Mouse (Mus musculus) MN1 (cell line): Measurements from ENCODE around the gene Olfr1051.
"Not testable (repeated sequence)": the region's sequence is repeated elsewhere in the genome, so short reads cannot be mapped to it uniquely, and the experiment has no call there.

ENCODE experiments used
- DNase-seq: peaks from one replicate; pipeline ENCODE4 v3.0.0-alpha.2; 2016; ENCODE audit warnings: low spot score

The Olfr1051 gene

DNA sequence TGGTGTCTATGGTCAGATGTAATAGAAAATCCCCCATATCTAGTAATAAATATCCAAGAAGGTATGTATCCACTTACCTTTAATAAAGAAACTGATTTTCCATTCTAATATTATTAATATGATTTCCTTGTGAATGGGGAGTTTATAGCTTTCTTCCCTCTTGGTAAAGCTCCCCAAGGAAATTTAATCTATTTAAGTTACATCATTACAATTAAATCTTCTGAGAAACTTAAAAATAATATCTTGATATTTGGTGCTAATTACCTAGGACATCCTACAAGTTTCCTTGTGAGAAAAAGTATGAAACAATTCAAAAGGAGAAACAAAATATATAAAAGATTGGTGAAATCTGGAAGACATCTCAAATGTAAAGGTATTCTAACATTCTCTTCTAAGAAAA is at the start of gene Olfr1051:
Gene Olfr1051, minus strand, starts transcription at position 101 of the 400 bp plus-strand sequence.
- not testable (repeated sequence) for DNase-seq

DNA sequence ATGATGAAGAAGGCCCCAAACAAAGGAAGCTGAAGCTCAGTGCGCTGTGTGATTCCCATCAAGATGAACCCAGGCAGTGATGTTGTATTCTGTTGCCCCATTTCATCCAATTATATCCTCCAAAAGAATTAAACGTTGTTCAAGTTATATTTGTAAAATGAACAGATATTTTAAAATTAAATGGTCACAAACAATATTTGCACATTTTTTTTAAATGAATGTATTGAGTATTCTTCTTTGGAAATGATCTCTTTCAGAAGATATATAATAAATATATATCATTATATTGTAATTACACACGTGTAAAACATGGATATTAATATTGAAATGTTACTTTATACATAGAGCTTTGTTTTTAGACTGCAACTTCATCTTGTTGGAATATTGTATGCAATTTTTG is 36.3 kb upstream of the Olfr1051 start, which contains the start of gene Olfr1053:
Gene Olfr1053, minus strand, starts transcription at position 101 of the 400 bp plus-strand sequence.
- no peak for DNase-seq

DNA sequence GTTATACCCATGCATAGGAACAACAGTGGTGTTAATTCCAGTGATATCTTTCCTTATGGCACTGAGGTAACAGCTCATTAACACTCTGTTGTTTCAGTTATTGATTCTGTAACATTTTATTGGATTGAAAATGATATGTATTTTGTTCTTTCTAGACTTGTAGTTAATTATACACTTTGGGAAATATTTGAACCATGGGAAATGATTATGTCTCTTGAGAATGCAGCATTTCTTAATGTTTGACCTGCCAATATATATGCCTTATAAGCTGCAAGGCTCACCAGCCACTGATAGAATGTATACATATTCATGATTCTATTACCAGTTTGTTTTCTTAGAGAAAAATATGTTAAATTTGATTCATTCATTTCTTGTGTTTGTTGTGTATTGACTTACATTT is 13.3 kb upstream of the Olfr1051 start, which contains the start of gene Olfr1052:
Gene Olfr1052, plus strand, starts transcription at position 301 of the 400 bp plus-strand sequence.
- no peak for DNase-seq

DNA sequence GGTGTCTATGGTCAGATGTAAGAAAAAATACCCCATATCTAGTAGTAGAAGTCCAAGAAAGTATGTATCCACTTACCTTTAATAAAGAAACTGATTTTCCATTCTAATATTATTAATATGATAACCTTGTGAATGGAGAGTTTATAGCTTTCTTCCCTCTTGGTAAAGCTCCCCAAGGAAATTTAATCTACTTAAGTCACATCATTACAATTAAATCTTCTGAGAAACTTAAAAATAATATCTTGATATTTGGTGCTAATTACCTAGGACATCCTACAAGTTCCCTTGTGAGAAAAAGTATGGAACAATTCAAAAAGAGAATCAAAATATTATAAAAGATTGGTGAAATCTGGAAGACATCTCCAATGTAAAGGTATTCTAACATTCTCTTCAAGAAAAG is 20.7 kb downstream of the Olfr1051 start, which contains the start of gene Olfr1049:
Gene Olfr1049, minus strand, starts transcription at position 101 of the 400 bp plus-strand sequence.
- DNase-seq, result not testable (repeated sequence)

DNA sequence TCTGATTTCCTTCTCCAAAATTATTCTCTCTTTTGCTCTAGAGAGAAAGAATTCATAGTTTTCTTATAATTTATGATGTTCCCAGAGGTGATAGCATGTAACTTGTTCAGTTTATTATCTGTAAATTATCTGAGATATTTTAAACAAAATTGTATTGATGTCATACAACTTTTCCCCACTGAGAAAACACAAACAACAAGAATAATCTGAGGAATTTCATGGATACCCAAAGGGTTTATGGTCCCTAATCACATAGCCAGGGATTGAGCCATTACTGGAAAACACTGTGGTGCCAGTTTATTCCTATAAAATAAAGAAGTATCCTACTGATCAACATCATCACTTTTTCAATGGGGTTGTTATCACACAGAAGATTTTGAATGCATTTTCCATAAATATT is 38.7 kb downstream of the Olfr1051 start, which contains the start of gene Olfr1048:
Gene Olfr1048, minus strand, starts transcription at position 101 of the 400 bp plus-strand sequence.
- DNase-seq, result no peak

DNA sequence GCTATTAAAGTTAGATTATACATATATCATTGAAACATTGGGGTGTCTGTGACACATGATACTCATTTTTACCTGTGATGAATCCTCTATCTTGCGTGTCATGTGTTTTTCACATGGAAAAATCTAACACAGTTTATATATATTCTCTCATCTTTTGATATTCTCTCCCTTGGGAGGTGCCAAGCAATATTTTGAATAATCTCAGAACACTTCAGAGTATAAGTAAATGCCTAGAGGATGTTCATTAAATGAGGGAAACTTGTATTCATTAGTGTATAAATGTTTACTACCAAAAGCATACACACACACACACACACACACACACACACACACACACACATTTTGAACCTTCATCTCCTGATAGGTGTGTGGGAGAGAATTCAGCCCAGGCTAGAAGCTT is 47.6 kb downstream of the Olfr1051 start, which contains the start of gene Olfr1047:
Gene Olfr1047, minus strand, starts transcription at position 101 of the 400 bp plus-strand sequence.
- no peak for DNase-seq
